Mouse (Mus musculus): Measurements from ENCODE around the gene Lasp1.

DNA sequence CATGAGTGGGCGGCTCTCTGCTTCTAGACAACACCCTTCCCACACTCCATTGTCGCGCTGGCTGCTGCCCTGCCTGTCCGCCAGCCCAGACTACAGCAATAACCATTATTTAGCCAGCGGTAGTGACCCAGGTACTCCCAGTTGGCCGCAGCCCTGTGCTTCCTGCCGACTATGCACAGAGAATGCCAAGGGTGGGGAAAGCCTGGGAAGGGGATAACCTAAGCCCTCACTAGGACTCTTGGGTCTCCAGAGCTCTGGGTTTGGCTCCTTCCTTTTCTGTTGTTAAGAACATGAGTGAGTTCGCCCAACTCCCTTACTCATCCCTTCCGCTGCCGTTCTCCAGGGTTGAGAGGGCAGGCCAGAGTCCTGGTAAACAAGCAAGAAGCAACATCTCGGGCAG, 33.2 kb downstream of the Lasp1 start:
- no peak for TF ChIP-seq GATA1 (IDR thresholded peaks at IDR 0.05; ENCODE audit: borderline replicate concordance, low read length)
- TF ChIP-seq FLI1 (IDR thresholded peaks at IDR 0.05; ENCODE audit: low read length): no peak

Measured in megakaryocyte, embryonic 14.5 days (primary cell).